Mouse (Mus musculus): ENCODE measurements around the gene Pcsk6. TPM values are rescaled to one million over a fixed set of nuclear protein-coding genes. Genes with fewer than 3 reads are reported as not detected.

Pcsk6 gene
- total RNA-seq, 1 experiment from 2014 or later, result not detected

DNA sequence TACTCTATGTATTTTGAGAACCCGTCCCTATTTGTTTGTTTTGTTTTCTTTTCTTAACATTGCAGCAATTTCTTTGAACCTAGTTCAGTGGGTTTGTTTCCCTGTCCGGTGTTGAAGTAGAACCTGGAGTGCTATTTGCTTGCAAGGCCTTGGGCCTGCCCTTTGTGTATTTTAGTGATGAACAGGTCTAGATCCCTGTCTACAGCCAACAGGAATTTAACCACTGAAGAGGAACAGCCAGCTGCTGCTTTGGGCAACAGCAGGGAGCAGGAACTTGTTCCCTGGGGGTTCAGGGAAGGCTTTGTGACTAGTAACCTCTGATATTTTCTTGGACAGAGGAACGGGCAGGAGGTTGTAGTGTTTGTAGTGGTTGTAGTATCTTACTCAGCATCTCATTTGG lies 15.1 kb downstream of the Pcsk6 start:
- ATAC-seq (replicated peaks in 1 of 2; ENCODE audit: insufficient read depth in 1 of 2, low FRiP score in 2 of 2, low TSS enrichment in 1 of 2, low read depth in 1 of 2, poor library complexity in 2 of 2, severe bottlenecking in 2 of 2), result no peak

DNA sequence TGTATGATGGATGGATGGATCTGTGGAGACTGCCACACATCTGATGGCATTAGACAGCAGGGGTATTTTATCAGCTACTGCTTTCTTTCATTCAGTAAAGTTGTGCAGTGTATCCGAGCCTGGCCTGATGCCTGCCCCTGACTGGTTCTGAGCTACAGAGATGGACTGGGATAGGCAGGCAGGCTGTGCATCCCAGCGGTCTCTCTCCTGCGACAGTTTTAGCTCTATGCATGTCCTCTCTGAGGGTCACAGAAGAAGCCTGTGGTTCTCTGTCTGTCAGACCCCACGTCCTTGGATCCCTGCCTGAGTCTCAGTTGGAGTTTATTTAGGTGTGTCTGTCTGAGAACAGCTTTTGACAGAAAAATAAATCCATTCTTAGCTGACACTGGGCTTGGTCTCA lies 16.7 kb downstream of the Pcsk6 start:
- ATAC-seq (replicated peaks in 1 of 2; ENCODE audit: insufficient read depth in 1 of 2, low FRiP score in 2 of 2, low TSS enrichment in 1 of 2, low read depth in 1 of 2, poor library complexity in 2 of 2, severe bottlenecking in 2 of 2), result no peak

DNA sequence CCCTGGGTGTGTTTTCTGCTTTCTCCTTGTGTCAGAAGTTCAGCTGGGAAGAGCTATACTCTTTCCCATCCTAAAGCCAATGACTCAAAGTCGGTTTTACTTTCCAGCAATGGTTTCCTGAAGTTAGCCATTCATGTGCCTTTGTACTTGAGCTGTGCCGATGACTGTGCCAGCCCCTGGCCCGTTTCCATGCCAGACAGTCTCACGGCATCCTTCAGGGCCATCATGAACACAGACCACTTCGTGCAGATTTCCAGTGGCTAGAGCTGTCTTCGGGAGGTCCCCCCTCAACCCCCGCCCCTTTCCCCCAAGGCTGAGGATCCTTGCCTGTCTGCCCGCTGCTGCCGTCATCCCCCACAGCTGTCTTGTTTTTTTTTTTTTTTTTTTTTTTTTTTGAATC lies 17.8 kb downstream of the Pcsk6 start:
- ATAC-seq (replicated peaks in 1 of 2; ENCODE audit: insufficient read depth in 1 of 2, low FRiP score in 2 of 2, low TSS enrichment in 1 of 2, low read depth in 1 of 2, poor library complexity in 2 of 2, severe bottlenecking in 2 of 2), result no peak

DNA sequence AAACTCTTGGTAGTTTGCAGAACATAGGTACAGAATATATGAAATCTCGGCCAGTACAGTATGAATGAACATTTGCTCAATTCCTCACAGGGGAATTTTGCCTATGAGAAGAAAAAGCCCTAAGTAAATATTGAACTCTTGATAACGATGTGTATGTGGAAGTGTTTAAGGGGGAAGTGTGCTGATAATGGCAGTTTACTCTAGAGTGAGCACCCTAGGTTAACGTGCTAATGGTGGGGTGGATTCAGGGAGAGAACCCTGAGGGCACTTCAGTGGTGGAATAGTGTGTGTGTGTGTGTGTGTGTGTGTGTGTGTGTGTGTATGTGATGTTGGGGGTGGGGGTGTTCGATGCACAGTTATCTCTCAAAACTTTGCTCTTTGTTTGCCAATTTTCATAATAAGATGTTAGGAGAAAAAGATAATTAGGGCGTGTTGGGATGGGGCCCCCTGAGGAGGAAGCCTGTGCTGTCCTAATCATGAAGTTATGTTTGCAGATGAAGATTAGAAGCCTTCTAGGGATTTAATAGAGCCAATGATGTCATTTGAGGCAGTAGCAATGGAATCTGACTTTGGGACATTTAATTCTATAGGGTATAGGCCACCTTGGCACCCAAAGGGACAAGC lies 19.2 kb downstream of the Pcsk6 start:
- no peak for ATAC-seq (replicated peaks in 1 of 2; ENCODE audit: insufficient read depth in 1 of 2, low FRiP score in 2 of 2, low TSS enrichment in 1 of 2, low read depth in 1 of 2, poor library complexity in 2 of 2, severe bottlenecking in 2 of 2)

DNA sequence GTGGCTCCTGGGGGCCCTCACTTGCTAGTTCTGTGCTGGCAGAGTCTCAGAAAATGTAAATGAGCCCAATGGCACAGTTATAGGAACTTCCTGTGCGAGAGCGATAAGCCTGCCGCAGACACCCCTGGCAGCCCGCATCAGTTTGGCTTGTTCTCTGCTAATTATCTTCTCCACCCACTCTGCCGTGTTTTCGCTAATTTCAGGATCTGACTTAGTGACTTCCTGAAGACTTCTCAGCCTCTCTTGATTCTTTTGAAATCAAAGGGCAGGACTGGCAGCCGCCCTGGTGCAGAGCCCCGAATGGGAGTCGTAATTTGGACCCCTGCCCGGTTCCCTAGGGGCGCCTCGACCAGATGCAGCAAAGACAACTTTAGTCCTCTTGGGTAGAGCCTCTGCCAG lies 19.8 kb downstream of the Pcsk6 start:
- ATAC-seq (replicated peaks in 1 of 2; ENCODE audit: insufficient read depth in 1 of 2, low FRiP score in 2 of 2, low TSS enrichment in 1 of 2, low read depth in 1 of 2, poor library complexity in 2 of 2, severe bottlenecking in 2 of 2), result peak; percentile 44 to 61; a peak in 3 of 4 replicates

DNA sequence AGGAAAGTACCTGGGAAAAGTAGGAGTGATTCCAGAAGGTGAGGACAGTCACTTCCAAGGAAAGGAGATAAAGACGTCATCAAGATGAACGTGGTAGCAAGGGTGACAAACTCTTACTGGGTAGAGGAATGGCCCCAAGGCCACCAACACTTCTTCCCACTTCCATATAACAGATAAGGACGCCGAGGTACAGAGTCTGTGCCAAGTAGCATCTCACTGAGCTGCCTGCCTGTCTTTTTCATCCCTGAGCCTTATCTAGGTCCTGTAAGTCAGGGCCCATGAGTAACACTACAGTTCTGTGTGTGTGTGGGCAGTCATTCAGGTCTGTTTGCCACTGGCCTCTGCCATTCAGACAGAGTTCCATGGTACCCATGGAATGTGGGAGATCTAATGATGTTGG lies 23.4 kb downstream of the Pcsk6 start:
- no peak for ATAC-seq (replicated peaks in 1 of 2; ENCODE audit: insufficient read depth in 1 of 2, low FRiP score in 2 of 2, low TSS enrichment in 1 of 2, low read depth in 1 of 2, poor library complexity in 2 of 2, severe bottlenecking in 2 of 2)

DNA sequence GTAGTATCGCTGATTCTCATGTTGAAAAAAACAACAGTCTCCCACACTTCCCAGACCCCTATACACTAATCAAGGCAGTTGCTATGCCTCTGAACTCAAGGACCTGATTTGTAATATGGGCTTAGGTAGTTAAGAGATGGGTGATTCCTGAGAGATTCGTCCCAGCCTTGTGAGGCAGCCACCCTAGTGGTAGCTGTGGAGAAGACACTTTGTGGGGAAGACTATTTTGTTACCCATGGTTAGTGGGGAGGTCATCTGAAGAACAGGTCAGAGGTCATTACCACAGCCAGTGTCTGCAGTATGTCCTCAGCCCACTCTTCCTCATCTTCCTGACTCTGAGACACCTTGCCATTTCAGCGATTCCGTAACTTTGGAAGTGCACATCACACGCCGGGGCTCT lies 24.3 kb downstream of the Pcsk6 start:
- no peak for ATAC-seq (replicated peaks in 1 of 2; ENCODE audit: insufficient read depth in 1 of 2, low FRiP score in 2 of 2, low TSS enrichment in 1 of 2, low read depth in 1 of 2, poor library complexity in 2 of 2, severe bottlenecking in 2 of 2)

DNA sequence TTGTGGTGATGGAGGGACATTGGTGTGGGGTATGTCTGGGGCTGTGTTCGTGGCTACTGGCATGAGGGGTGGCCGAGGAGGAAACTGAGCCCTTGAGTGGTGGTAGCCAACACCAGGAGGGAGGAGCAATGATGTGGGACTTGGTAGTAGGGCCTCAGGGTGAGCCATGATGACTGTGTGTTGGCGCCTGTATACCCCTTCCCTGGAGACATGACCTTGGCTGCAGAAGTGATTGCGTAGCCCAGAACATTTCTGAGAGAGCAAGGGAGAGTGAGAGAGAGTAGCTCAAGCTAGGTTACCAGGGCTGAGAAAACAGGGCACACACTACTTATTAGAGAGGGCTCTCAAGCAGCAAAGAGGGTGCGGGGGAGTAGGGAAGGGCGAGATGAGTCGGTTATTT lies 30.3 kb downstream of the Pcsk6 start:
- no peak for ATAC-seq (replicated peaks in 1 of 2; ENCODE audit: insufficient read depth in 1 of 2, low FRiP score in 2 of 2, low TSS enrichment in 1 of 2, low read depth in 1 of 2, poor library complexity in 2 of 2, severe bottlenecking in 2 of 2)

DNA sequence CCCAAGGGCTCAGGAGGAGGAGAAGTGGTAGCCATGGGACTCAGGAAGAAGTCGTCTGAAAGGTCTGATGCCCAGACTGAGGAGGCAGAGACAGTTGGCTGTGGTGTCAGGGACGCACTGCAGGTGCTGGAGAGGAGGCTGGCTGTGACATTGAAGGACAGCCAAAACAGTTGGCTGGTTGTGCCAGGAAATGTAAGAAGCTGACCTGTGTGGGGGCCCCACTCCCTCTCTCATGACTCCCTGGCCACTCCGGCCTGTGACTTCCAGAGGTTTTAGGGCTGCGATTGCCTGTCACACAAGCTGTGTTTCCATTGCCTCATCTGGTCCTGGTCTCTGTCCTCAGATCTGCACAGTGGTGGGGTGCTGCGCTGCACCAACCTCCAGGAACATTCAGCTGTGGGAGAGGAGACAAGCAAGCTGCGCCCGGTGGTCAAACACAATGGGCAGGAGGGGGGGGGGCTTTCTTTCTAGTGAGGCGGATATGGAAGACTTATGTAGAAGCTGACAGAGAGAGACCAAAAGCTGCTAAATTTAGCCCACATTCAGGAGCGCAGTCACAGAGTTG lies 30.8 kb downstream of the Pcsk6 start:
- no peak for ATAC-seq (replicated peaks in 1 of 2; ENCODE audit: insufficient read depth in 1 of 2, low FRiP score in 2 of 2, low TSS enrichment in 1 of 2, low read depth in 1 of 2, poor library complexity in 2 of 2, severe bottlenecking in 2 of 2)

DNA sequence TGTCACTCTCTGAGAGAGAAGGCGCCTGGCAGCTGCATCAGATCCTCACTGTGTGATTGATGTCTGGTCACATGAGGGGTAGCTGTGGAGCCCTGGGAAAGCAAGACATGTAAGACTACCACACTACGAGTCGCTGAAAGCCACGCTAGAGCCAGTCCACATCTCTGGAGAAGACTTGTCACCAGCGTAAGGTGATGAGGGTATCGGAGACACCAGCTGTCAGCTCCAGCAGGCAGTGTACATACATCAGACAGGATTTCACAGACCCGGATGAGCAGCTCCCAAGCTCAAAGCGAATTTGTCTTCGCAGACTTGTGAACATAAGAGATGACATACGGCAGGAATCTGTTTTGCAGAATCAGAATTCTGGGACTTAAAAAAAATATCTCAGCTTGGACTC lies 32.0 kb downstream of the Pcsk6 start:
- no peak for ATAC-seq (replicated peaks in 1 of 2; ENCODE audit: insufficient read depth in 1 of 2, low FRiP score in 2 of 2, low TSS enrichment in 1 of 2, low read depth in 1 of 2, poor library complexity in 2 of 2, severe bottlenecking in 2 of 2)

DNA sequence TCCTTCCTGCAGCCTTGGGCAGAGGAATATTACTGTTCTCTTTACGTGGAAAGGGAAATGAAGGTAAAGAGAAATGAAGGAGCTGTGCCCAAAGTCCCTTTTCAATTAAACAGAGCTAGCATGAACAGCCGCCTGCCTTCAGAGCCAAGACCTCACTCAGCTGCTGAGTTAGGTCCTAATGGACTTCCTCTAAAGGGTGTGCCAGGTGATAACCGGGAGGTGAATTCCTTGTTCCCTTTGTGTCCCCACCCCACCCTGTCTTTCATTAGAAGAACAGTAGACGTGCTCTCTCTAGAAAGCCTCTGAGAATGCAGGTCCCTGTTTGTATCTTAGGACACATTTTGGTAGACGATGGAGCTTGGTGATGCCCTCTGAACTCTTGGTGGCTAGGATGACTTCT lies 33.7 kb downstream of the Pcsk6 start:
- ATAC-seq (replicated peaks in 1 of 2; ENCODE audit: insufficient read depth in 1 of 2, low FRiP score in 2 of 2, low TSS enrichment in 1 of 2, low read depth in 1 of 2, poor library complexity in 2 of 2, severe bottlenecking in 2 of 2), result no peak

DNA sequence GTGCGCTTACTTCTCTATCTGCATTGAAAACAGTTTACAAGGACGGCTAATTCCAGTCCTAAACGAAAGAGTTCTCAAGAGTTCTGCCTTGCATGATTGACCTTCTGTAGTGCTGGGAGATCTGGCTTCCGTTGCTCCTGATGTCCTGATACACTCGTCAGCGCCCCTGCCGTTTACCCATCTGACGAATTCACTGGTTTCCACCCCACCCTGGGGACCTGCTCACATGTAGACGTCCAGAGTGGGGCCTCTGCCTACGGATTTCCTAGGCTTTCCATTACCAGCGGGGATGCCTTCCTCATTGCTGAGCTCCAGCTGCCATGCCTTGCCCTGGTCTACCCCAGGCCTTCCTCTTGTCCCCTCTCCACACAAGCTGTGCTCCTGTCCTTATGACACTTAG lies 39.7 kb downstream of the Pcsk6 start:
- ATAC-seq (replicated peaks in 1 of 2; ENCODE audit: insufficient read depth in 1 of 2, low FRiP score in 2 of 2, low TSS enrichment in 1 of 2, low read depth in 1 of 2, poor library complexity in 2 of 2, severe bottlenecking in 2 of 2), result no peak

DNA sequence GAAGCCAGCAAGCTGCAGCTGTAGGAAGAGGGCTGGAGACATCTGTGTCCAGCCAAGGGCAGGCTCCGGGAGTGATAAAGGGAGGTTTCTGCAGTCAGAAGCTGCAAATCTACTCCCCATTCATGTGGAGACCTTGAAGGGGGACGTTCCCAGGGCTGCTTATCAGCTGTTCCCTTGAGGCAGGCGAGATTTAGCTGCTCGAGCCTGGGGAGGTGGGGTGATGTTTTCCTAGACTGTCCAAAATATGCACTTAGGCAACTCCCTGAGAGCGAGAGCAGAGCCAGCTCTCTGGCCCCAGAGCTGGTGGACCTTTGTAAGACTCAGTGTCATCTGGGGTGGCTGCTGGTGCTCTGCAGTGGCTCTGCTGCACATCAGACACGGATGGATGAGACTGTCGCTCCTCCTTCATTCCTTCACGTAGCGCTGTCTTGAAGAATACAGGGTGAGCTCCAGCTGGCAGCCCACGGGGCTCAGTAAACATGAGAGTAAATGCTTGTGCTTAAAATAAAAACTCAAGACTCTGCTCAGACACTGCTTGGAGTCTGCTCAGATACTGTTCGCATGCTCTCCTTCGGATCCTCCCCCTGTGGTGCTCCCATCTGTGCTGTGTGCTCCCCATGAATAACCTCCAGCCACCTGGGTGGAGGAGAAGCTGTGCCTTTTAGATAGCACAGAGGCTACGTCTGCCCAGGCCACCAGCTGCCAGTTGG lies 41.1 kb downstream of the Pcsk6 start:
- no peak for ATAC-seq (replicated peaks in 1 of 2; ENCODE audit: insufficient read depth in 1 of 2, low FRiP score in 2 of 2, low TSS enrichment in 1 of 2, low read depth in 1 of 2, poor library complexity in 2 of 2, severe bottlenecking in 2 of 2)

DNA sequence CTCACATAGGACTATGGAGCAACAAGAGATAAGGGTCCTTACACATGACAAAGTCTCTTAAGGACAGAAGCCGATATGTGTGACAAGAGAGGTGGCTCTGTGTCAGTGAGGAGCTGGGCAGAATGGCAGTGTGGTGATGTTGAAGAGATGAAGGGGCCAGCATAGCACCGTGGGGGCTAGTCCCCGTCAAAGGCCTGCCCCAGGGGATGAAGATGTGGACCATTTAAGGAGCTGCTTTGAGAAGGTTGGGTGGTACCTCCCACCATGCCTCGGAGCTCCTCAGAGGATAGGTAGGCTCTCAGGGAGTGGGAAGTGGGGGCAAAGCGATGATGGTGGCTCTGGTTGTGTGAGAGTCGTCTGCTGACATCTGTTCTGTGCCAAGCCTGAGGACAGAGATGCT lies 41.9 kb downstream of the Pcsk6 start:
- no peak for ATAC-seq (replicated peaks in 1 of 2; ENCODE audit: insufficient read depth in 1 of 2, low FRiP score in 2 of 2, low TSS enrichment in 1 of 2, low read depth in 1 of 2, poor library complexity in 2 of 2, severe bottlenecking in 2 of 2)

DNA sequence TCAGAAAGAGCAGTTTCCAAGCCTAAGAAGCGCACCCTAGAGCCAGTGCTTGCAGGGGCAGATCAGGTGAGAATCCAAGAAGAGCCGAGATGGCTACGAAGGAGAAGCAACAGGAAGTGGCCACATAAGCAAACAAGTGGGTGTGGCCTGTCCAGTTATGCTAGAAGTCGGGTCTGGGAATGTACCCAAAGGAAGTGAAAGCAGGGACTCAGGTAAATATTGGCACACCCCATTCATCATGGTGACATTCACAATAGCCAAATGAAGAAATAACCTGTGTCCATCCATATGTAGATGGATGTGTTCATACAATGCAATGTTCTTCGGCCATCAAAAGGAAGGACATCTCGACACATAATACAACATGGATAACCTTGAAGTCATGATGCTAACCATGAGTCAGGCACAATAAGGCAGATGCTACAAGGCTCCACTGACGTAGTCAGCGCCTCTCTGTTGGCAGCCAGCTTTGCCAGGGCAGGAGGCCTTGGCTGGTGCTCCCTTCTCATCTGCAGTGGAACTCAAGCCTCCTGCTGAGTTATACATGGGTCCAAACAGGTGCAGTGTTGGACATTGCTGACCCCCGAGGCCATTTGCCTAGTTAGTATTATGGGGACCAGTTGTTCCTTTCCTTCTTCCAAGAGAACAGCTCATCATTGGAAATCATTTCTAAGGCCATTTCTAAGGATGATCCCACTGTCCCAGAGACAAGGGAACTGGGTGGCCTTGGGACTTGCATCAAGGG lies 45.2 kb downstream of the Pcsk6 start:
- ATAC-seq (replicated peaks in 1 of 2; ENCODE audit: insufficient read depth in 1 of 2, low FRiP score in 2 of 2, low TSS enrichment in 1 of 2, low read depth in 1 of 2, poor library complexity in 2 of 2, severe bottlenecking in 2 of 2), result no peak

DNA sequence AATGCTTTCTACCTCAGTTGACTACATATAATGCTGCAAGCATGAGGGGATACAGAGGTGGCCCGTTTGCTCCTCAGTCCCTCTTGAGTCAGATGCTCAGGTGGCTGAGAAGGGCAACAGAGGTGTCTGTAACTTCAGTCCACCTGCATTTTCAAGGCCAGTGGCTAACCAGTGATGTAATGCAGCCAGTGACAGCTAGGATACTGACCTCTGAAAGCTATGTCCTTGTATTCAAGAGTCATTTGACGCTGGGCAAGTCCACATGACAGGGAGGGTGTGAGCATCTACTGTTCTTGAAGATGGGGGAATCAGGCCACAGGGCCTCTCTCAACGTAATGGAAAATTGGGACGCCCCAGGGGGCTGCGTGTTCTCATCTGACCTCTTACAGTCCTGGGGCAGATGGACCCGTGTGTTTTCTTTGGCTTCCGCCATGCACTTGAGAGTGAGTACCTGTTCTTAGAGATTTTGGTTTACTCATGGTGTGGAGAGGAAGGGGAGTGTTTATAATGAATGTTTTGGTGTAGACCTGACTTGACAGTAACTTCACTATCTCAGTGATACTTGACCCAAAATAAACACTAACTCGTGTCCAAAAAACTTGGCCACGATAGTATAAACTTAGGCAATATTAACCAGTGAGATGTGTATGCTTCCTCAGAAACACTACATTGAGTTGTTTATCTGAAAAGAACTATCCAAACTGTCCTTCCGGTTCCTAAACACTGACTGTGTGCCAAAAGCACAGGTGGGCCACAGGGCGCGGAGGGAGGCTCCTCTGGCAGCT lies 48.0 kb downstream of the Pcsk6 start:
- no peak for ATAC-seq (replicated peaks in 1 of 2; ENCODE audit: insufficient read depth in 1 of 2, low FRiP score in 2 of 2, low TSS enrichment in 1 of 2, low read depth in 1 of 2, poor library complexity in 2 of 2, severe bottlenecking in 2 of 2)

DNA sequence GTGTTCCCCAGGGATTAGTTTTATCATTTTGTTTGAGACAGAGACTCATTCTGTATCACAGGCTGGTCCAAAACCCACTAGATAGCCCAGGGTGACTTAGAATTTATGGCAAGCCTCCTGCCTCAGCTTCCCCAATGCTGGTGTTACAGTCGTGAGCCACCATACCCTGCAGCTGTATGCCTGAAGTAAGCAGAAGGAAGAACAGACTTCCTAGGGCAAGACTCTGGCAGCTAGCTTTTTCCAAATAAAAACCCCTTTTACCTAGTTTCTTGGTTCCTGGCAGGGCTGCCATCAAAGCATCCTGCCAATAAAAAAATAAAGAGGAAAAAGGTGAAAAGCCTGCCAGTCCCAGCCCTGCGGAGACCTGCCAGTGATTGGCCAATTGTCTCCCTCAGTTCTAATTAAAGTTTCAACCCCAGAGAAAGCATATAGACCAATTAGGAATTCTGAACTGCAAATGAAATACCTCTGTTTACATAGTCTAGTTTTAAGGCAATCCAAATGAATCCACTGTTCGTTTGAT lies 51.6 kb downstream of the Pcsk6 start:
- no peak for ATAC-seq (replicated peaks in 1 of 2; ENCODE audit: insufficient read depth in 1 of 2, low FRiP score in 2 of 2, low TSS enrichment in 1 of 2, low read depth in 1 of 2, poor library complexity in 2 of 2, severe bottlenecking in 2 of 2)

Measured in hematopoietic stem cell, adult 5-6 weeks (primary cell).